Mouse (Mus musculus): ENCODE measurements at regions not wholly inside any gene's neighbourhood (a gene's known extent, or its start where the extent isn't known, plus 50 kb on each side); places are given as distances from the start of the nearest gene placed in this dataset.

GRCm38 (mm10) chr1:43247609-43248008 lies 50.8 kb upstream of the Fhl2 start:
- DNase-seq (ENCODE audit: low spot score in 2 of 2) = no peak

GRCm38 (mm10) chr1:43250281-43250680 lies 53.5 kb upstream of the Fhl2 start:
- DNase-seq (ENCODE audit: low spot score in 2 of 2) = no peak

GRCm38 (mm10) chr1:43251356-43251755 lies 54.6 kb upstream of the Fhl2 start:
- DNase-seq (ENCODE audit: low spot score in 2 of 2) = no peak

- no peak for DNase-seq (ENCODE audit: low spot score in 2 of 2)
Observed at GRCm38 (mm10) chr1:43254129-43254528, 57.3 kb upstream of the Fhl2 start.

- no peak for DNase-seq (ENCODE audit: low spot score in 2 of 2)
Observed at GRCm38 (mm10) chr1:43256078-43256477, 59.3 kb upstream of the Fhl2 start.

- no peak for DNase-seq (ENCODE audit: low spot score in 2 of 2)
Observed at GRCm38 (mm10) chr1:43257909-43258308, 61.1 kb upstream of the Fhl2 start.

- no peak for DNase-seq (ENCODE audit: low spot score in 2 of 2)
Observed at GRCm38 (mm10) chr1:43259841-43260240, 63.1 kb upstream of the Fhl2 start.

GRCm38 (mm10) chr1:43260491-43260890 lies 63.7 kb upstream of the Fhl2 start:
- no peak for DNase-seq (ENCODE audit: low spot score in 2 of 2)

- DNase-seq (ENCODE audit: low spot score in 2 of 2) = peak; percentile 44 to 67
Observed at GRCm38 (mm10) chr1:43264407-43264889, 67.7 kb upstream of the Fhl2 start.

GRCm38 (mm10) chr1:43265699-43266455 lies 69.1 kb upstream of the Fhl2 start:
- DNase-seq (ENCODE audit: low spot score in 2 of 2) = no peak

- DNase-seq (ENCODE audit: low spot score in 2 of 2) = no peak
Observed at GRCm38 (mm10) chr1:43269685-43270084, 72.9 kb upstream of the Fhl2 start.

GRCm38 (mm10) chr1:43273236-43273868 lies 76.6 kb upstream of the Fhl2 start:
- no peak for DNase-seq (ENCODE audit: low spot score in 2 of 2)

- DNase-seq (ENCODE audit: low spot score in 2 of 2) = no peak
Observed at GRCm38 (mm10) chr1:43291736-43292135, 95.0 kb upstream of the Fhl2 start.

- DNase-seq (ENCODE audit: low spot score in 2 of 2) = no peak
Observed at GRCm38 (mm10) chr1:43292561-43292960, 95.8 kb upstream of the Fhl2 start.

- no peak for DNase-seq (ENCODE audit: low spot score in 2 of 2)
Observed at GRCm38 (mm10) chr1:43294221-43295012, 97.6 kb upstream of the Fhl2 start.

GRCm38 (mm10) chr1:43297579-43297978 lies 100.8 kb upstream of the Fhl2 start:
- DNase-seq (ENCODE audit: low spot score in 2 of 2) = no peak

GRCm38 (mm10) chr1:43298746-43299145 lies 102.0 kb upstream of the Fhl2 start:
- DNase-seq (ENCODE audit: low spot score in 2 of 2) = no peak

- no peak for DNase-seq (ENCODE audit: low spot score in 2 of 2)
Observed at GRCm38 (mm10) chr1:43299490-43300302, 102.9 kb upstream of the Fhl2 start.

GRCm38 (mm10) chr1:43300676-43301075 lies 103.9 kb upstream of the Fhl2 start:
- DNase-seq (ENCODE audit: low spot score in 2 of 2) = no peak

- DNase-seq (ENCODE audit: low spot score in 2 of 2) = no peak
Observed at GRCm38 (mm10) chr1:43301866-43302571, 105.2 kb upstream of the Fhl2 start.

GRCm38 (mm10) chr1:43302657-43303056 lies 105.9 kb upstream of the Fhl2 start:
- no peak for DNase-seq (ENCODE audit: low spot score in 2 of 2)
